14 mouse cellular contexts compared by ENCODE assay signal in the genomic region with DNA sequence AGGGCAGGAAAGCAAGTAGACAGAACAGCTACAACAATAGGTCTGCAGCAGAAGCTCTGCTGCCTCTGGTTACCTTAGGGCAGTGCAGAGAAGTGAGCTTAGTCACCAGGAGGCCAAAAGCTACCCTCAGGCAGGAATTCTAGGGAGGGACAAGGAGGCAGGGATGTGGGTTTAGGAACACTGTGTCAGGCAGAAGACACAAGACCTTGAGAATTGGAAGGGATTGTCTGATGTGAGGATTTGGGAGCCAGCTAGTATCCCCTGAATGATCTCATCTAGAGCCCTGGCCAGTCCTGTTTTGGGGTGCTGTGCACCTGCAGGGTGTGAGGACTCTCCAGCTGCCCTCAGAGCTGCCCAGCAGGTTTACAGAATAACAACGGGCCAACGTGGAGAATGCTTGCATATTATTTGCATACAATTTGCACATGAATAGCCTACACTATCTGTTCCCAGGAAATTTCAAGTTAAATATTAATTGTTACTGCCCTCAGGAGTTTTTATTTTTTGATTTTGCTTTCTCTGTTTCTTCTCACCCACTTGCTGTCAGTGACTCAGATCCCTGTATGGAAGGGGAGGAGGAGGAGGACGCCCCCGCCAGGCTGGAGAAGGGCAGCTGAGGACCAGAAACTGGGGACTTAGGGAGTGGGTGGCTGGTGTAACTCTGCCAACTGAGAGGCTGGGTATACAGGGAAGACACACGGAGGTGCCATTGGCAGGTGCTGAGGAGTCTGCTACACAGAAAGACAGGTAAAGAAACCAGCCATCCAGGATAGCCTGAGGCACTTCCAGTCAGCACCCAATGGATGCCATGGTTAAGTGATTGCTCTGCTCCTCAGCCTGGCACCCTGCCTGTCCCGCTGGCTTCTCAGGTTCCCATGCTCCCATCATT.
DNase-seq lines count a peak whose midpoint lies in the region; ATAC-seq and TF ChIP-seq lines count a peak whose summit lies in the region.
"Had no signal": no experiment of that assay in that cellular context is flagged by ENCODE, and none has a peak within 500 bp of the region (broad histone marks: within the 10 kb centered on the region; RNA-seq: fewer than 3 reads in every experiment).

No protein-coding gene starts in this region.

- no peaks in the 10 kb centered on the region for H3K36me3 ChIP-seq in hindbrain, embryonic 15.5 days
- H3K36me3 ChIP-seq in hindbrain, embryonic 13.5 days, result no peaks in the 10 kb centered on the region
- H3K36me3 ChIP-seq in midbrain, embryonic 16.5 days (ENCODE audit: control insufficient read depth, insufficient read depth, low read length), result no peaks in the 10 kb centered on the region
- H3K36me3 ChIP-seq in liver, postnatal 0 days (replicated peaks; ENCODE audit: insufficient read depth, low read length), result no peaks in the 10 kb centered on the region
- H3K36me3 ChIP-seq: embryonic facial prominence, embryonic 15.5 days; heart, embryonic 12.5 days; neural tube, embryonic 15.5 days had no signal

- no peak overlapping the region for H3K27ac ChIP-seq in hindbrain, embryonic 15.5 days (replicated peaks)
- no peak overlapping the region for H3K27ac ChIP-seq in hindbrain, embryonic 13.5 days
- peak overlapping the region; percentile 32; the same call in 1 of the 2 replicates for H3K27ac ChIP-seq in midbrain, embryonic 16.5 days (ENCODE audit: low read length)
- H3K27ac ChIP-seq in liver, postnatal 0 days (ENCODE audit: low read depth), result no peak overlapping the region
- H3K27ac ChIP-seq: embryonic facial prominence, embryonic 15.5 days; neural tube, embryonic 15.5 days had no signal

- peak; percentile 75 to 83 for DNase-seq in frontal cortex, adult 2 months (ENCODE audit: extremely low spot score in 1 of 2, low spot score in 1 of 2)
- DNase-seq in kidney, postnatal 36 days, result peak; percentile 51 to 65
- DNase-seq in liver, postnatal 0 days, result no peak
- no peak for DNase-seq in thymus, postnatal 25 days
- DNase-seq in yolk sac, embryonic 10.5 days (ENCODE audit: low spot score), result no peak
- DNase-seq: cerebellum, adult 2 months; lung, postnatal 36 days had no signal

- TF ChIP-seq EP300 in liver, postnatal 0 days (IDR thresholded peaks at IDR 0.05; ENCODE audit: low read depth), result no peak

- no peak overlapping the region for H3K9ac ChIP-seq in hindbrain, embryonic 15.5 days
- no peak overlapping the region for H3K9ac ChIP-seq in hindbrain, embryonic 13.5 days
- no peak overlapping the region for H3K9ac ChIP-seq in midbrain, embryonic 16.5 days (ENCODE audit: low read depth, low read length)
- no peak overlapping the region for H3K9ac ChIP-seq in liver, postnatal 0 days (replicated peaks)
- H3K9ac ChIP-seq: embryonic facial prominence, embryonic 15.5 days; heart, embryonic 12.5 days; neural tube, embryonic 15.5 days had no signal

- no peak overlapping the region for H3K4me2 ChIP-seq in hindbrain, embryonic 15.5 days
- no peak overlapping the region for H3K4me2 ChIP-seq in hindbrain, embryonic 13.5 days
- H3K4me2 ChIP-seq in midbrain, embryonic 16.5 days (ENCODE audit: low read length), result no peak overlapping the region
- no peak overlapping the region for H3K4me2 ChIP-seq in liver, postnatal 0 days (ENCODE audit: low read depth, low read length)
- H3K4me2 ChIP-seq: embryonic facial prominence, embryonic 15.5 days; heart, embryonic 12.5 days; neural tube, embryonic 15.5 days had no signal

- H3K27me3 ChIP-seq in hindbrain, embryonic 15.5 days, result no peaks in the 10 kb centered on the region
- H3K27me3 ChIP-seq in hindbrain, embryonic 13.5 days, result no peaks in the 10 kb centered on the region
- no peaks in the 10 kb centered on the region for H3K27me3 ChIP-seq in midbrain, embryonic 16.5 days (ENCODE audit: control insufficient read depth, insufficient read depth, low read depth, low read length)
- no peaks in the 10 kb centered on the region for H3K27me3 ChIP-seq in liver, postnatal 0 days (ENCODE audit: insufficient read depth, low read length)
- H3K27me3 ChIP-seq: CH12.LX; embryonic facial prominence, embryonic 15.5 days; heart, embryonic 12.5 days; neural tube, embryonic 15.5 days had no signal

- 23% methylated on average over 6 of the region's 6 CpGs for WGBS in hindbrain, embryonic 15.5 days
- 21% methylated on average over 6 of the region's 6 CpGs for WGBS in hindbrain, embryonic 13.5 days
- 30% methylated on average over 6 of the region's 6 CpGs for WGBS in midbrain, embryonic 16.5 days
- 44% methylated on average over 6 of the region's 6 CpGs for WGBS in liver, postnatal 0 days (ENCODE audit: insufficient replicate concordance)

- TF ChIP-seq CTCF in liver, postnatal 0 days (IDR thresholded peaks at IDR 0.05; ENCODE audit: low read depth), result no peak

- 0 out of 2 replicates have a peak, but pooled peaks have one; percentile 30 for ATAC-seq in hindbrain, embryonic 15.5 days (ENCODE audit: low FRiP score, low read depth)
- ATAC-seq in hindbrain, embryonic 13.5 days (ENCODE audit: low FRiP score), result no peak
- peak; percentile 48; the same call in 1 of the 2 replicates for ATAC-seq in midbrain, embryonic 16.5 days
- ATAC-seq in liver, postnatal 0 days, result no peak

- H3K9me3 ChIP-seq in hindbrain, embryonic 15.5 days, result no peaks in the 10 kb centered on the region
- no peaks in the 10 kb centered on the region for H3K9me3 ChIP-seq in hindbrain, embryonic 13.5 days
- no peaks in the 10 kb centered on the region for H3K9me3 ChIP-seq in midbrain, embryonic 16.5 days (replicated peaks; ENCODE audit: control insufficient read depth, low read length, poor library complexity, severe bottlenecking)
- H3K9me3 ChIP-seq in liver, postnatal 0 days (ENCODE audit: low read length), result no peaks in the 10 kb centered on the region
- H3K9me3 ChIP-seq: embryonic facial prominence, embryonic 15.5 days; neural tube, embryonic 15.5 days had no signal

- H3K4me1 ChIP-seq in hindbrain, embryonic 15.5 days (replicated peaks), result no peaks in the 10 kb centered on the region
- H3K4me1 ChIP-seq in hindbrain, embryonic 13.5 days (replicated peaks), result peaks cover 12% of the 10 kb centered on the region
- peaks cover 5% of the 10 kb centered on the region; the same call in 1 of the 2 replicates for H3K4me1 ChIP-seq in midbrain, embryonic 16.5 days (ENCODE audit: control insufficient read depth, insufficient read depth, low read length)
- no peaks in the 10 kb centered on the region for H3K4me1 ChIP-seq in liver, postnatal 0 days (ENCODE audit: insufficient read depth)
- H3K4me1 ChIP-seq: embryonic facial prominence, embryonic 15.5 days; heart, embryonic 12.5 days; neural tube, embryonic 15.5 days had no signal

- no peak overlapping the region for H3K4me3 ChIP-seq in hindbrain, embryonic 15.5 days
- no peak overlapping the region for H3K4me3 ChIP-seq in hindbrain, embryonic 13.5 days
- H3K4me3 ChIP-seq in midbrain, embryonic 16.5 days (ENCODE audit: low read depth, low read length), result no peak overlapping the region
- no peak overlapping the region for H3K4me3 ChIP-seq in liver, postnatal 0 days (ENCODE audit: low read depth, low read length)
- H3K4me3 ChIP-seq: embryonic facial prominence, embryonic 15.5 days; heart, embryonic 12.5 days; neural tube, embryonic 15.5 days had no signal

Comparison
In these comparisons a context has a peak if more than half of its experiments do, and no peak if none do; other contexts are left out.
1. ATAC-seq: peak in hindbrain, embryonic 15.5 days (single experiment) and midbrain, embryonic 16.5 days (single experiment); none in hindbrain, embryonic 13.5 days (single experiment) and liver, postnatal 0 days (single experiment).
2. DNase-seq: peak in frontal cortex, adult 2 months (2 of 2) and kidney, postnatal 36 days (2 of 2); none in liver, postnatal 0 days (single experiment), thymus, postnatal 25 days (single experiment) and yolk sac, embryonic 10.5 days (single experiment).